Mouse (Mus musculus) CD4-positive, CD25-positive, alpha-beta regulatory T cell, adult 2 months (primary cell): Measurements from ENCODE around the gene Slc22a30.
"Not testable (repeated sequence)": the region's sequence is repeated elsewhere in the genome, so short reads cannot be mapped to it uniquely, and the experiment has no call there.

ENCODE experiments used
- DNase-seq: peaks from one replicate; pipeline ENCODE4 v3.0.0-alpha.2; 2012; ENCODE audit warnings: low read depth, low spot score

Slc22a30 gene

GRCm38 (mm10) chr19:8405011-8405410 is at the start of gene Slc22a30:
Slc22a30 (minus strand) TSS chr19:8405111.
- DNase-seq: not testable (repeated sequence)

- DNase-seq: no peak
Observed at GRCm38 (mm10) chr19:8448321-8448720, 43.4 kb upstream of the Slc22a30 start.

GRCm38 (mm10) chr19:8447516-8447915 is 42.6 kb upstream of the Slc22a30 start:
- no peak for DNase-seq

DNA sequence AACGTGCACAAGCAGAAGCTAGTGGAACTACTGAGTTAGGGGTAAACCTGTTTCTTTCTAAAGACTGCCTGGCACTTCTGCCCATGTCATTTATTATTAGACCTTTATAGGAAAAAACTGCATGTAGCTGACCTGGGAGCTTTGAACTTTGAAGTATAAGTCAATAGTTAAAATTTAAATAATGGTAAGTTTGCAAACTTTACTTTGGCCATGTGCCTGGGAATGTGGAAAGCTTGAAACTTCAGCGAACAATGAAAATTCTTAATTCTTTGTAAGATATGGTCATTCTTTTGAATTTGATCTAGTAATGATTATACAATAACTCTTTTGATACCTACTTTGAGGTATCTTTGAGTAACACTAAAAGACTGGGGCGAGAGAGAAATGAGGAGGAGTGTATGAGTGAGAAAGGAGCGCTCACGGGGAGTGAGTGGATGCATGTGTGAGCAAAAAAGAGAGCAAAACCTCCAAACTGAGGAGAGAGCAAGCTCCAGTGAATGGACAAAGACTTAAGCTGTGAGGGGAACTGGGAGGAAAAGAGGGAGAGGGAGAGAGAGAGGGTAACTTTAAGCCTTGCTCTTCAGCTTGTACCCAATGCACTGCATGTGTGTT is 26.2 kb upstream of the Slc22a30 start:
- no peak for DNase-seq

- not testable (repeated sequence) for DNase-seq
Observed at GRCm38 (mm10) chr19:8407290-8408021, 2.5 kb upstream of the Slc22a30 start.
